Mouse (Mus musculus) lung, embryonic 14.5 days (tissue): Measurements from ENCODE around the gene Lrch1. TPM values are rescaled to one million over a fixed set of nuclear protein-coding genes. Genes with fewer than 3 reads are reported as not detected.

ENCODE experiments used
- ATAC-seq: fragments of 200-750 bp; cut with Nextera tagmentation; 2 replicates; pipeline ENCODE4 v1.8.0; 2017; ENCODE audit warnings: mild to moderate bottlenecking, moderate TSS enrichment, moderate library complexity; ENCODE audit not compliant: insufficient read depth
- DNase-seq: peaks from one replicate; pipeline ENCODE4 v3.0.0-alpha.2; 2015
- H3K27ac ChIP-seq: fragments of 300-500 bp; sonication (generic); 2 replicates; pipeline ENCODE4 v1.5.1; 2014; ENCODE audit warnings: low read depth, mild to moderate bottlenecking, moderate library complexity
- H3K27me3 ChIP-seq: fragments of 300-500 bp; sonication (generic); 2 replicates; pipeline ENCODE4 v1.6.1; 2014; ENCODE audit warnings: low read length, control low read depth; ENCODE audit not compliant: insufficient read depth
- H3K36me3 ChIP-seq: fragments of 300-500 bp; sonication (generic); 2 replicates; pipeline ENCODE4 v1.6.1; 2014; ENCODE audit warnings: control low read depth; ENCODE audit not compliant: insufficient read depth
- H3K4me1 ChIP-seq: fragments of 300-500 bp; sonication (generic); 2 replicates; pipeline ENCODE4 v1.6.1; 2014; ENCODE audit warnings: antibody characterized with exemption, control low read depth; ENCODE audit not compliant: insufficient read depth
- H3K4me2 ChIP-seq: fragments of 300-500 bp; sonication (generic); 2 replicates; pipeline ENCODE4 v1.6.1; 2014; ENCODE audit warnings: mild to moderate bottlenecking
- H3K4me3 ChIP-seq: fragments of 300-500 bp; sonication (generic); 2 replicates; pipeline ENCODE4 v1.5.1; 2014; ENCODE audit warnings: low read depth, low read length
- H3K9ac ChIP-seq: fragments of 300-500 bp; sonication (generic); 2 replicates; pipeline ENCODE4 v1.6.1; 2014
- H3K9me3 ChIP-seq: fragments of 300-500 bp; sonication (generic); 2 replicates; pipeline ENCODE4 v1.6.1; 2016; ENCODE audit warnings: low read depth, low read length, control low read depth
- CTCF ChIP-seq: IDR thresholded peaks from 2 replicates; pipeline ENCODE4 v1.5.1; 2016; ENCODE audit warnings: antibody characterized with exemption, low read depth
- WGBS: fragments of 180-500 bp; shearing (Covaris S2); extraction: QIAGEN DNeasy Blood & Tissue Kit; methylation state at CpG from one replicate; pipeline ENCODE4 v1.1.7; 2014; 5-methylcytosine and 5-hydroxymethylcytosine counted together
- polyA plus RNA-seq: library from polyadenylated mRNA; unstranded; fragments of >200 nt; fragmentation: Nextera tagmentation; extraction: Ambion mirVana; gene quantifications from 2 replicates; pipeline ENCODE4 v1.2.1, GENCODE M21; 2014

The Lrch1 gene
- polyA plus RNA-seq, 1 experiment from 2014 or later, result 23.9 TPM

DNA sequence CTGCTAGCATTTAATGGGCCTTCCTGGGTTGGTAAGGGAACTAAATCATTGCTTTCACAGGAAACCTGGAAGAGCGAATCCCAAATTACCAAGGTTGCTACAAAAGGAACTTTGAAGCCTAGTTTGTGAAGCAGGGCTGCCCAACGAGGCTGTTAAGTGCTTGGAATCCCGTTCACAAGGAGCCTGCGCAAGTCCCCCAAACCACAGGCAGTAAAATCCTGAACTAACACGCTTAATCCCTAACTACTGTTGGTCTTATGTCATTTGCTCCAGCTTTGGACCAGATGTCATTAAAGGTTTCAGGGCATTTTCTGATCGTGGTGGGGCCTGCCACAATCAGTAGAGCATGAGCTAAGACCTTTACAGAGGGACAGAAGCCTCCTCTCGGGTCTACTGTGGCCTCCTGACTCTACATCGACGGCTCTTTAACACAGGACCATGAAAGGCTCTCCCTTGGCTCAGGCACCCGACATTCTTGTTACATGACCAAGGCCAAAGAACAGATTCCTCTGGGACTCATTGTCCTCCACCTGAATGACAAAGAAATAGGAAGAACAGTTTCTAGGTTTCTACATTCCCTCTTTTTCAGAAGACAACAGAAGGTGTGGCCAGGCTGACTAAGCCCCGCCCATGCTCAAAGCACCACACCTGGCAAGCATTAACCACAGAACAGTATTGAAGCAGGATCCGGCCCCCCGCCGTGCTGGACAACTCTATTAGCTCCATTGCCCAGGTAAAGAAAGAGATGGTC is 13.5 kb downstream of the Lrch1 start:
- Histone ChIP-seq H3K36me3 (no peaks in the 10 kb centered on the region), H3K4me1 (no peaks in the 10 kb centered on the region), H3K9ac (no peak overlapping the region), H3K4me2 (no peak overlapping the region), H3K9me3 (no peaks in the 10 kb centered on the region), H3K27me3 (no peaks in the 10 kb centered on the region), H3K27ac (no peak overlapping the region), H3K4me3 (no peak overlapping the region)
- no peak for ATAC-seq
- no peak for DNase-seq
- TF ChIP-seq CTCF, result no peak
- WGBS, result 81% methylated on average over 14 of the region's 14 CpGs

DNA sequence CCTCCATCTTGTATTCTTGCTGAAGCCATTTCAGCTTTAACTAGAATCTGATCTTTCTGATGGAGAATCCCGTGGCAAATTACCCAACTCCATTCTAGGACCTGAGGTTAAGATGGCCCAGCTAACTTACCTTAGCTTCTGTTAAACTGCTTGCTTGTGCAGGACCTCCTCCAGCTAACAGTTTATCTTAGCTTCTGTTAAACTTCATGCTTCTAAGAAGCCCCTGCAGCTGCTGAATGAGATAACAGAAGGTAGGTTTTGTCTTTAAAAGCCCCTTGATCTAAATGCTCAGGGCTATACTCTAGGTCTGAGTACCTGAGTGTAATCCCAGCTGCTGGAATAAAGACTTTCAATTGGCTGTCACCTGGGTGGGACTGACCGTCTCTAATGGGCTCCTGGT is 17.9 kb downstream of the Lrch1 start:
- no peak for DNase-seq
- no peak overlapping the region for H3K27ac ChIP-seq
- H3K9me3 ChIP-seq, result no peaks in the 10 kb centered on the region
- H3K27me3 ChIP-seq, result no peaks in the 10 kb centered on the region
- H3K36me3 ChIP-seq, result no peaks in the 10 kb centered on the region
- H3K4me3 ChIP-seq, result no peak overlapping the region
- ATAC-seq, result no peak
- H3K4me1 ChIP-seq, result peaks cover 14% of the 10 kb centered on the region
- 76% methylated on average over 2 of the region's 2 CpGs for WGBS
- no peak for TF ChIP-seq CTCF
- no peak overlapping the region for H3K9ac ChIP-seq
- H3K4me2 ChIP-seq, result no peak overlapping the region

DNA sequence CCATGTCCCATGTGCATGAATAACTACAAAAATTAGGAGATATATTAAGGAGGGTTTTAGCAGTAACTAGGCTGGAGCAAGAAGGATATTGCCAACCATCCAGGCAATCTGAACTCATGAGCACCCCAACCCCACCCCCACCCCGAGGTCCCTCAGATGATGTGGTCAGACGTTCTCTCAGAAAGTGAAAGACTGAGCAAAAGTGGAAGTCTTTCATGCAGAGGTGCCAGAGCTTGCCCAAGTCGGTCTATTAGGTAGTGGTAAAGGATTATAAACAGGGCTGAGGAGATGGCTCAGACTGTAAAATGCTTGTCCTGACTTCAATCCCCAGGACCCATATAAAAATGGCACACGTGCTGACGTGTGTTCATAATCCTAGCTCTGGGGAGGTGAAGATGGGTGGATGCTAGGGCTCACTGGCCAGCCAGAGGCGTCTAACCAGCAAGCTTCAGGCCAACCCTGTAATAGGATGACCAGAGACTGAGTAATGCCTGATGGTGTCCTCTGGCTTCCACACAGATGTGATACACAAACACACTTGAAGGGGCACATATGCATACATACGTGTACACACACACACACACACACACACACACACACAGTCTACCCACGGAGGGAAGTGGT is 18.8 kb downstream of the Lrch1 start:
- Histone ChIP-seq H3K36me3 (no peaks in the 10 kb centered on the region), H3K4me1 (peaks cover 14% of the 10 kb centered on the region), H3K27ac (no peak overlapping the region), H3K4me3 (no peak overlapping the region), H3K9me3 (no peaks in the 10 kb centered on the region), H3K27me3 (no peaks in the 10 kb centered on the region), H3K9ac (no peak overlapping the region), H3K4me2 (no peak overlapping the region)
- 89% methylated on average over 8 of the region's 8 CpGs for WGBS
- ATAC-seq (no peak), DNase-seq (no peak)
- no peak for TF ChIP-seq CTCF

DNA sequence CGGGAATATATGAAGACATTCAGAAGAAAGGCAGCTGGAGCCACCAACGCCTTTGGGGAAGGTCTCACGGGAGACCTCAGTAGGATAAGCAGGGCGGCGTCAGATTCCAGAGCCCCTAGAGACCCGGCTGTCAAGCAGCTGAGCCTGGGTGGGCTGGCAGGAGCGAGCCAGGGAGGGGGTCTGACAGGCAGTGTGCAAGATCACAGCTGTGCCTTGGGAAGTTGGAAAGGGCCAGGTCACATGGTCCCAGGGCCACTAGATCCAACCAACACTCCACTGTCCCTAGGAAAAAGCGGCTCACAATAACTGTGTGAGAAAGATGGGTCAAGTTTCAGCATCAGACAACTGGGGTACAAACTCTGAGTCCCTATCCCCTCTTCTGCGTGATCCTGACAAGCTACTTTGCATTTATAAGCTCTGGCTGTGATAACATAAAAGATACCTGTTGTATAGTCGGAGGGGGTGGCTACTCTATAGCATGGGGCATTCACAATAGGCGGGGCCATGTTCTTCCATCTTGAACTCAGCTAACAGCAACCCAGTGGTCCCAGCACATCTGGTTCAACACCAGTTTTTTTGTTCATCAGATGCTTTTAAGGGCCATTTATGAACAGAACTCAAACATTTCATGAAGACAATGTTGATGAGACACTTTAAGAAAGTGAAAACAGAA is 20.6 kb downstream of the Lrch1 start:
- peak; percentile 76 for DNase-seq

DNA sequence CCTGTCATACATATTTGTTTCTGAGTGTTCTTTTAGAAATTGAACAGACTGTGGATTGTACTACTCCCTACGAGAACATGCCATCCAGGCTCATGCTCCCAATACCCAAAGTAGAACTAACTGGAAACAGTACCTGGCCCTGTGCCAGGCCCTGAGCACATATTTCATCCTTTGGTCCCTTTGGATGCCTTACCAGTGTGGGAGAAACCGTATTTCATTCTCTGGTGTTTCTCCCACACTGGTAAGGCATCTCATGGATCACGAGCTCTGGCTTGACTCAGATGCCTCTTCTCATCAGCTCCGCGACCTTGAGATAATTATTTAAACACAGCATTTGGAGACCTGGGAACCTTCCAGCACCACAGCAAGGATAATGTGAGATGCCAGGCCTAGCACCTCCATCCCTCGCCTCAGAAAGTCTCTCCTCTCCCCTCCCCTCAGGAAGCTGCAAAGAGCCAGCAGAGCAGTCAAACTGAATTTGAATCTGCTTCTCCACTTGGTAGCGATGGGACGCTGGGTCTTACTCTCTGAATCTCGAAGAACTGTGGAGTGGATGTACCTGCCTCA is 21.6 kb downstream of the Lrch1 start:
- 59% methylated on average over 9 of the region's 9 CpGs for WGBS
- no peak overlapping the region for H3K4me2 ChIP-seq
- H3K4me3 ChIP-seq, result no peak overlapping the region
- H3K9ac ChIP-seq, result no peak overlapping the region
- TF ChIP-seq CTCF, result no peak
- H3K27me3 ChIP-seq, result no peaks in the 10 kb centered on the region
- DNase-seq, result peak; percentile 54
- no peak overlapping the region for H3K27ac ChIP-seq
- ATAC-seq, result no peak
- peaks cover 23% of the 10 kb centered on the region for H3K4me1 ChIP-seq
- H3K36me3 ChIP-seq, result no peaks in the 10 kb centered on the region
- no peaks in the 10 kb centered on the region for H3K9me3 ChIP-seq

More for the DNA sequence above, 20.6 kb downstream of the Lrch1 start:
- peaks cover 19% of the 10 kb centered on the region for H3K4me1 ChIP-seq
- no peak overlapping the region for H3K27ac ChIP-seq
- no peaks in the 10 kb centered on the region for H3K36me3 ChIP-seq
- WGBS, result 33% methylated on average over 11 of the region's 11 CpGs
- no peaks in the 10 kb centered on the region for H3K9me3 ChIP-seq
- peak overlapping the region; percentile 7; the same call in 1 of the 2 replicates for H3K4me2 ChIP-seq
- H3K9ac ChIP-seq, result no peak overlapping the region
- no peak for TF ChIP-seq CTCF
- no peaks in the 10 kb centered on the region for H3K27me3 ChIP-seq
- no peak overlapping the region for H3K4me3 ChIP-seq
- ATAC-seq, result peak; percentile 91

DNA sequence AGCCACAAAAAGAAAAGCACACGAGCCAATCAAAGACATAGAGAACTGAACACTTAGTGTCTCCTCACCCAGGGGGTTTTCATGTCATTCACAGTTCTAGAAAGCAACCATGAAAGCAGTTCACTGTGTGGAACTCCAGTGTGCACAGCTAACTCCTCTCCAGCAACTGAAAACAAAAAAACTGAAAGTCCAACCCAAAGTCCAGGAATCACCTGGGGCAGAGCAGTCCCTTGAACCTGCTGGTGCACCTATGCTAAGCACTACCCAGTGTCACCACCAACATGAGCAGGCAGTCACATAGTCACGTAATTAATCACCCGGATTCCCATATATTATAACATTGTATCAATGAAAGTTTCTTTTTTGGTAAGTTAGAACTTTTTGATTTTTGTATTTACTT is 23.2 kb downstream of the Lrch1 start:
- WGBS, result 75% methylated on average over 3 of the region's 3 CpGs
- Histone ChIP-seq H3K9ac (no peak overlapping the region), H3K4me2 (no peak overlapping the region), H3K36me3 (0 out of 2 replicates have a peak, but pooled peaks cover 3% of the 10 kb centered on the region), H3K4me1 (peaks cover 23% of the 10 kb centered on the region), H3K27ac (no peak overlapping the region), H3K27me3 (no peaks in the 10 kb centered on the region), H3K9me3 (no peaks in the 10 kb centered on the region), H3K4me3 (no peak overlapping the region)
- no peak for ATAC-seq
- no peak for TF ChIP-seq CTCF
- DNase-seq, result no peak

DNA sequence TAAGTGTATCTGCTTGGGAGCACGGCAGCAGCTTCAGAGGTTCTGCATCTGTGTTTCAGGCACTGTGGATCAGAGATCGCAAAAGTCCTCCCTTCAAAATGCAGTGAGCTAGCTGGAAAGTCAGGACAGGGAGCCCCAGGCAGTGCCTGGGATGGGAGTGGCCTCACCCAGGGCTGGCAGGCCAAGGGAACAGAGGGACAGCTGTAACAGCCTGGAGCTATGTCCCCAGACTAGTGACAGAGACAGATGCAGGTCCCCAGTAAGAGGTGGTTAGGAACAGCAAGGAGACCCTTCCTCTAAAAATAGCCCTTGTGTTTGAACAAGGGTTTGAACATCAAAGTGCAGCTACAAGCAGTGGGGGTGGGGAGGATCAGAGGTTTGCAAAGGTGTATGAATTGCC is 23.6 kb downstream of the Lrch1 start:
- H3K27ac ChIP-seq, result no peak overlapping the region
- DNase-seq (no peak), ATAC-seq (no peak)
- no peak overlapping the region for H3K4me2 ChIP-seq
- no peak overlapping the region for H3K9ac ChIP-seq
- H3K4me3 ChIP-seq, result no peak overlapping the region
- TF ChIP-seq CTCF, result no peak
- WGBS, result 46% methylated on average over 2 of the region's 2 CpGs
- H3K36me3 ChIP-seq, result 0 out of 2 replicates have a peak, but pooled peaks cover 3% of the 10 kb centered on the region
- H3K9me3 ChIP-seq, result no peaks in the 10 kb centered on the region
- H3K4me1 ChIP-seq, result peaks cover 23% of the 10 kb centered on the region
- no peaks in the 10 kb centered on the region for H3K27me3 ChIP-seq
